Mouse (Mus musculus) thymus, postnatal 4 days (tissue): ENCODE measurements around the gene Vmn1r26.
"Not testable (repeated sequence)": the region's sequence is repeated elsewhere in the genome, so short reads cannot be mapped to it uniquely, and the experiment has no call there.

Experiments
- DNase-seq: peaks from one replicate; pipeline ENCODE4 v3.0.0; 2021

The Vmn1r26 gene

GRCm38 (mm10) chr6:58015059-58015458, at the start of gene Vmn1r26:
Gene Vmn1r26 (minus strand): TSS chr6:58015159.
- DNase-seq: no peak

GRCm38 (mm10) chr6:58044025-58044424, 29.1 kb upstream of the Vmn1r26 start:
- DNase-seq: no peak

- DNase-seq: not testable (repeated sequence)
Observed at GRCm38 (mm10) chr6:58017478-58017877, 2.5 kb upstream of the Vmn1r26 start.

GRCm38 (mm10) chr6:57980710-57981109, 34.2 kb downstream of the Vmn1r26 start, which contains the start of gene Vmn1r25:
Gene Vmn1r25 (minus strand): TSS chr6:57980810.
- DNase-seq: no peak

- not testable (repeated sequence) for DNase-seq
Observed at GRCm38 (mm10) chr6:57961403-57961802, 53.6 kb downstream of the Vmn1r26 start, which contains the start of gene Vmn1r24. Gene Vmn1r24 (minus strand): TSS chr6:57961503.
